Mouse (Mus musculus): ENCODE measurements around the gene Brd9. TPM values are rescaled to one million over a fixed set of nuclear protein-coding genes. Genes with fewer than 3 reads are reported as not detected.

Gene Brd9
- polyA plus RNA-seq (2014; fragmentation: Nextera tagmentation; extraction: Ambion mirVana), result 37.1 and 38.6 TPM in 2 replicates

DNA sequence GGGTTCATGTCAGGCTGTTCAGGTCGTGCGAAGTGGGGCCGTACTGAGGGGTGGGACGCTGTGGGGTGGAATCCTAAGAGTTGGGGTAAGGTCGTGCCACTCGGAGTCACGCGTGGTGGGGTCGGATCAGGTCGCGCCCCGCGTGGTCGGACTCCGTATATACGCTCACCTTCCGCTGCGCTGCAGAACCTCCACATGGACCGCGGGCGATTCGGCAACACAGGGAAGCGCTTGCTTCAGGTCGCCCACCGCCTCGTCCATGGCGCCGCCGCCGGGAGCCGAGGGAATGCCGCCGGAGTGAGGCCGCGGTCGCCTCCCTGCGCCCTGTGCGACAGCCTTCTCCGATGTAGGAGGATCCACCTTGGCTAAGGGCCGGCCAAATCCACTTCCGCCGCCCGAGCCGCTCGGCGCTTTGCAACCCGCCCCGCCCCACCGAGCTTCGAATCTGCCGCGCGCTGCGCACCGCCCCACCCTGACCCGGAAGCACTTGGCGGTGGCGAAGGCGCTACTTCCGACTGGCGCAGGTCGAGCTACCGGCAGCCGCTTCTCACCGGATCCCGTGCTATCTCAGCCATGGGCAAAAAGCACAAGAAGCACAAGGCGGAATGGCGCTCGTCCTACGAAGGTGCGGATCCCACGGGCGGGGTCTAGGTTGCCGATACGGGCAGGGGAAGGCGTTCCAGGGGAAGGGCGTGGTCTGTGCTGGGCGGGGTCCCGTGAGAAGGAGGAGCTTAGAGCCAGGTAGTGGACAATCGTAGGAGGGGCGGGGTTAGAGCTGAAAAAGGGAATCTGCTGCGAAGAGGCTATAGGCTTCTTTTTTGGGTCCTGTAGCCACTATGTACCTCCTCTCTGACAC lies at the start of gene Brd9, which contains the start of gene Trip13:
Brd9 (plus strand) TSS at position 491 of the 856 bp plus-strand sequence.
Trip13 (minus strand) TSS at position 464 of the 856 bp plus-strand sequence.
- ATAC-seq (ENCODE audit: insufficient number of reproducible peaks, insufficient read depth, low FRiP score, low read depth), result peak; percentile 93
- WGBS, result under 1% methylated on average over 82 of the region's 82 CpGs
- Histone ChIP-seq H3K9me3 (ENCODE audit: control insufficient read depth, low read length) (no peaks in the 10 kb centered on the region), H3K4me3 (ENCODE audit: control insufficient read depth in 1 of 2, insufficient read depth in 1 of 2, low read depth in 1 of 2, low read length in 2 of 2) (peak within 1 kb of the TSS; percentile 81 to 95), H3K27ac (replicated peaks in 1 of 2; ENCODE audit: control insufficient read depth in 1 of 2, insufficient read depth in 1 of 2, low read depth in 2 of 2, low read length in 2 of 2) (peak within 1 kb of the TSS; percentile 81 to 83), H3K36me3 (ENCODE audit: control insufficient read depth, insufficient read depth, low read length) (peaks cover 60% of the 10 kb centered on the region), H3K4me2 (ENCODE audit: low read length) (peak within 1 kb of the TSS; percentile 78), H3K9ac (ENCODE audit: low read length) (peak within 1 kb of the TSS; percentile 82), H3K4me1 (ENCODE audit: control insufficient read depth in 2 of 2, insufficient read depth in 2 of 2, low read length in 2 of 2) (peaks cover 3 to 14% of the 10 kb centered on the region in 2 experiments; a peak in 2 of 4 replicates), H3K27me3 (ENCODE audit: control insufficient read depth, insufficient read depth, low read length) (no peaks in the 10 kb centered on the region)

DNA sequence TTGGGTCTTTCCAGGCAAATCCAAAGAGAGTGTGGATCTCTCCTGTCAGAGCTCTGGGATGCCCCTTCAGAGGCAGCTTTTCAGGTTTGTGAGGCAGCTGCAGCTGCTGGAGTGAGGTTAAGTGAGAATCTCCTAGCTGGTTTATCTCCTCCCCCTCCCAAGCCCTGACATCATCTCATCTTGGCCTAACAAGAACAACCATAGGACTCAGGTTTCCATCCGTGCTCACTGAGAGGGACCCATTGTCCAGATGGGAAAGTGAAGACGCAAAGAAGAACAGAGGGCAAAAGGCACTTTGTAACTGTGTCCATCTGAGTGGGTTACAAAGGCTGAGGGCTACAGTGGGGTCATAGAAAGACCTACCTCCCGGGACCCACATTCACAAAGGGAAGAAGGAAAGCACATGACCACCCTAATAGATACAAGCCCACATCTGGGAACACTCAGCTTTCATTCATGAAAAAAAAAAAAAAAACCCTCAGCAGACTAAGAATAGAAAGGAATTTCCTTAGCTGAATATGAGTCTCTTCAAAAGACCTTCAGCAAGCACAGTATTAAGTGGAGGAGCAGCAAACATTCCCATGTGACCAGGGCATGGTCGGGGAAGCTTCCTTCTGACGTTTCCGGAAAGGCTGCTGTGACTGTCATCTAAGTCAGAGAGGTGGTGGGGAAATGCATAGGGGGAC lies 45.0 kb upstream of the Brd9 start:
- Histone ChIP-seq H3K4me3 (ENCODE audit: control insufficient read depth in 1 of 2, insufficient read depth in 1 of 2, low read depth in 1 of 2, low read length in 2 of 2) (no peak overlapping the region), H3K4me2 (ENCODE audit: low read length) (no peak overlapping the region), H3K36me3 (ENCODE audit: control insufficient read depth, insufficient read depth, low read length) (no peaks in the 10 kb centered on the region), H3K27me3 (ENCODE audit: control insufficient read depth, insufficient read depth, low read length) (no peaks in the 10 kb centered on the region), H3K4me1 (ENCODE audit: control insufficient read depth in 2 of 2, insufficient read depth in 2 of 2, low read length in 2 of 2) (peaks cover 4 to 10% of the 10 kb centered on the region in 2 experiments; a peak in 3 of 4 replicates), H3K27ac (replicated peaks in 1 of 2; ENCODE audit: control insufficient read depth in 1 of 2, insufficient read depth in 1 of 2, low read depth in 2 of 2, low read length in 2 of 2) (peak overlapping the region; percentile 2; a peak in 2 of 4 replicates), H3K9me3 (ENCODE audit: control insufficient read depth, low read length) (no peaks in the 10 kb centered on the region), H3K9ac (ENCODE audit: low read length) (no peak overlapping the region)
- 29% methylated on average over 6 of the region's 6 CpGs for WGBS
- ATAC-seq (ENCODE audit: insufficient number of reproducible peaks, insufficient read depth, low FRiP score, low read depth), result no peak

DNA sequence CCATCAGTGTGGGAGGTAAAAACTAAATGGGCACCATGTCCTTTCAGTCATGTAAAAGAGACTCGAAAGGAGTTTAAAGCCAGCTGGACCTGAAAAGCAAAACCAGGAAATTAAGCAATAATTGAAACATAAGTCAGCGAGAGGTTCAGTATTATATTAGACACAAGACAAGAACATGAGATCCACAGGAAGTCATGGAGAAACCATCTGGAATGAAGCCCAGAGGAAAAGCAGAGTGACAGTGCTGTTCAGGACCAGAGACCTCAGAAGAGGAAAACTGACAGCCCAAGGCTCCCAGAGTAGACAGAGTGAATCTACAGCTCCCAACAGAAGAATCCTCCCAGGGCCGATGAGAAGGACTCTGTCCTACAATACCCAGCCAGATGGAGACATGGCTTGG lies 40.0 kb upstream of the Brd9 start:
- Histone ChIP-seq H3K9me3 (ENCODE audit: control insufficient read depth, low read length) (no peaks in the 10 kb centered on the region), H3K4me2 (ENCODE audit: low read length) (no peak overlapping the region), H3K4me3 (ENCODE audit: control insufficient read depth in 1 of 2, insufficient read depth in 1 of 2, low read depth in 1 of 2, low read length in 2 of 2) (no peak overlapping the region), H3K36me3 (ENCODE audit: control insufficient read depth, insufficient read depth, low read length) (no peaks in the 10 kb centered on the region), H3K9ac (ENCODE audit: low read length) (no peak overlapping the region), H3K27ac (replicated peaks in 1 of 2; ENCODE audit: control insufficient read depth in 1 of 2, insufficient read depth in 1 of 2, low read depth in 2 of 2, low read length in 2 of 2) (no peak overlapping the region), H3K27me3 (ENCODE audit: control insufficient read depth, insufficient read depth, low read length) (no peaks in the 10 kb centered on the region), H3K4me1 (ENCODE audit: control insufficient read depth in 2 of 2, insufficient read depth in 2 of 2, low read length in 2 of 2) (peaks cover 2 to 3% of the 10 kb centered on the region in 2 experiments; a peak in 3 of 4 replicates)
- 63% methylated on average over 3 of the region's 3 CpGs for WGBS
- ATAC-seq (ENCODE audit: insufficient number of reproducible peaks, insufficient read depth, low FRiP score, low read depth), result no peak

DNA sequence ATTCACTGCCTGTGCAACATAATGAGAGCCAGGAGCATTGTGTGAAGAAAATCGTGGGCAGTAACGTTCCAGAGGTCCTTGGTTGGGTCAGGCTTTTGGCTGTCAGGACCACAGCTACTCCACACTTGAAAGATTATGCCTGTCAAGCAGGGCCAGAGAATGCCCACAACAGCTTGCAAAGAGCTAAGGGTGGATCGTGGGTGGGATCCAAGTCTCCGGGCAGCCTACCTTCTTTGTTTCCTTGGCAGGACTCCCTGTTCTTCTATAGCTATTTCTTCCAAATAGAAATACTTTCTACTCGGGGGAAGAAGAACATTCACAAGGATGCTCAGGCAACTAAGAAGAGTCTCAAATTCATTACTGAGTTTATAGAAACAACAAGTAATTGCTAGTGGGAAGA lies 30.5 kb upstream of the Brd9 start:
- no peak overlapping the region for H3K9ac ChIP-seq (ENCODE audit: low read length)
- no peak overlapping the region for H3K4me2 ChIP-seq (ENCODE audit: low read length)
- no peaks in the 10 kb centered on the region for H3K27me3 ChIP-seq (ENCODE audit: control insufficient read depth, insufficient read depth, low read length)
- 84% methylated on average over 5 of the region's 5 CpGs for WGBS
- H3K4me1 ChIP-seq (ENCODE audit: control insufficient read depth in 2 of 2, insufficient read depth in 2 of 2, low read length in 2 of 2), result no peaks in the 10 kb centered on the region
- ATAC-seq (ENCODE audit: insufficient number of reproducible peaks, insufficient read depth, low FRiP score, low read depth), result no peak
- H3K27ac ChIP-seq (replicated peaks in 1 of 2; ENCODE audit: control insufficient read depth in 1 of 2, insufficient read depth in 1 of 2, low read depth in 2 of 2, low read length in 2 of 2), result no peak overlapping the region
- no peaks in the 10 kb centered on the region for H3K9me3 ChIP-seq (ENCODE audit: control insufficient read depth, low read length)
- H3K4me3 ChIP-seq (ENCODE audit: control insufficient read depth in 1 of 2, insufficient read depth in 1 of 2, low read depth in 1 of 2, low read length in 2 of 2), result no peak overlapping the region
- peaks cover 11% of the 10 kb centered on the region for H3K36me3 ChIP-seq (ENCODE audit: control insufficient read depth, insufficient read depth, low read length)

DNA sequence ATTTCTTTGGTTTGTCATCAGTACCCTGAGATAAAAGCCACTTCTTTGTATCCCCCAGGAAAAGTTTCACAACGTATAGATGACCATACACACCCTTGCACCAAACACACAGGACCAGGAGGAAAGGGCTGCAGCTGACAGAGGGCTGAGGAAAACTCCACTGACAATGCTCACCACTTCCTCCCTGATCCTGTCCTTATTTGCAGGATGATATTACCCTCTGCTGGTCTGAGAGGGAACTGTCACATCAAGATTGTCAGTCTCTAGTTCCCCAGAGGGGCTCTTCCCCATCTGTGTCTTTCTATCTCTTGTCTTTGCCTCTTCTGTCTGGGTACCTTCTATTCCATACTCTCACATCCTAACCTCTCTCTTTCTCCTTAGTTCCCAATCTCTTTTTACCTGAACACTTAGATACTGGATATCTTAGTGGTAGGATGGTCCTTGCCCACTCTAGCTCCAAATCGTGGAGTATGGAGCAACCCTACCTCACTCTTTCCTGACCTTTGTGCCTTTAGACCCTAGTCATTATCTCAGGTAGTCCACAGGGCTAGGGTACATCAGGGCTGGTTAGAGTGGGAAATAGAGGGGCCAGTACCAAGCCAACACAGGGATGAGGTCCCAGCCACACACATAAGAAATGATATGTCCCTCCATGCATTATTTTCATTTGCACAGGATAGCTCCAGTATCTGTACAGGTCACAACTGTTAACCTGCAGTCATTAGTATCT lies 29.8 kb upstream of the Brd9 start:
- no peak overlapping the region for H3K27ac ChIP-seq (replicated peaks in 1 of 2; ENCODE audit: control insufficient read depth in 1 of 2, insufficient read depth in 1 of 2, low read depth in 2 of 2, low read length in 2 of 2)
- ATAC-seq (ENCODE audit: insufficient number of reproducible peaks, insufficient read depth, low FRiP score, low read depth), result no peak

DNA sequence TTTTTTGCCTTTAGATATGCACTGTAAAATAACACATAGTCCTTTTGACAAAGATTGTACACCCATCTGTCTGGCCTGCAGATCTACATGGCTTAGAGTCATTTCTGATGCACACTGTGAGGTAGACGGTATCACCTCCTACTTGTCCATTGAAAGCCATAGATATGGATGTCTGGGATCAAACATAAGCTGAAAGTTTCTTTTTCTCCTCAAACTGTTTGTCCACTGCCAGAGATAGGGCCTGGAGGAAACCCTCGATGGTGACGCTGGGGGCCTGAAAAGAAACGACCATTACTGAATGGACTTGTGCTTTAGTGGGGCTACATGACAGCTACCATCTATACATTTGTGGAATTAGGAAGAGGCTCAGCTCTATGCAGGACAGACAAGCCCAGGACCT lies 24.5 kb upstream of the Brd9 start:
- Histone ChIP-seq H3K4me3 (ENCODE audit: control insufficient read depth in 1 of 2, insufficient read depth in 1 of 2, low read depth in 1 of 2, low read length in 2 of 2) (no peak overlapping the region), H3K9ac (ENCODE audit: low read length) (no peak overlapping the region), H3K27me3 (ENCODE audit: control insufficient read depth, insufficient read depth, low read length) (no peaks in the 10 kb centered on the region), H3K4me1 (ENCODE audit: control insufficient read depth in 2 of 2, insufficient read depth in 2 of 2, low read length in 2 of 2) (no peaks in the 10 kb centered on the region), H3K36me3 (ENCODE audit: control insufficient read depth, insufficient read depth, low read length) (peaks cover 66% of the 10 kb centered on the region), H3K9me3 (ENCODE audit: control insufficient read depth, low read length) (no peaks in the 10 kb centered on the region), H3K27ac (replicated peaks in 1 of 2; ENCODE audit: control insufficient read depth in 1 of 2, insufficient read depth in 1 of 2, low read depth in 2 of 2, low read length in 2 of 2) (no peak overlapping the region), H3K4me2 (ENCODE audit: low read length) (no peak overlapping the region)
- no peak for ATAC-seq (ENCODE audit: insufficient number of reproducible peaks, insufficient read depth, low FRiP score, low read depth)
- WGBS, result 89% methylated on average over 4 of the region's 4 CpGs

More for the DNA sequence above, 29.8 kb upstream of the Brd9 start:
- Histone ChIP-seq H3K27me3 (ENCODE audit: control insufficient read depth, insufficient read depth, low read length) (no peaks in the 10 kb centered on the region), H3K9ac (ENCODE audit: low read length) (no peak overlapping the region), H3K36me3 (ENCODE audit: control insufficient read depth, insufficient read depth, low read length) (peaks cover 18% of the 10 kb centered on the region), H3K9me3 (ENCODE audit: control insufficient read depth, low read length) (no peaks in the 10 kb centered on the region), H3K4me1 (ENCODE audit: control insufficient read depth in 2 of 2, insufficient read depth in 2 of 2, low read length in 2 of 2) (no peaks in the 10 kb centered on the region), H3K4me2 (ENCODE audit: low read length) (no peak overlapping the region), H3K4me3 (ENCODE audit: control insufficient read depth in 1 of 2, insufficient read depth in 1 of 2, low read depth in 1 of 2, low read length in 2 of 2) (no peak overlapping the region)
- 66% methylated on average over 2 of the region's 2 CpGs for WGBS

DNA sequence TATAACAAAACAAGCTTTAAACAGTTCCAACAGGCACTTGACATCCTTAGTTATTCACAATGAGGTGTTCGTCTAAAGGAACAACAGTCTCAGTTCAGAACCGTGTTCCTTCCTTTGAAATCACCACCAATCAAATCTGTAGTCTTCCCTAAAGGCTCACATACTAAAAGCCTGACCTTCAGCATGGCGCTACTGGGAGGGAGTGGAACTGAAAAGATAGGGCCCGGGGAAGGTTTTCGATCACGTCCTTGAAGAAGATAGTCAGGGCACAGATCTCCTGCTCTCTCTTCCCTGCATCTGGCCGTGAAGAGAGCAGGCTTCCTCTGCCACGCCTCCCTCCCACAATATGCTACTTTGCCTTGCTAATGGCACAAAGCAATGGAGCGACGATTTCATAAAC lies 5.4 kb upstream of the Brd9 start:
- Histone ChIP-seq H3K9ac (ENCODE audit: low read length) (no peak overlapping the region), H3K27ac (replicated peaks in 1 of 2; ENCODE audit: control insufficient read depth in 1 of 2, insufficient read depth in 1 of 2, low read depth in 2 of 2, low read length in 2 of 2) (no peak overlapping the region), H3K27me3 (ENCODE audit: control insufficient read depth, insufficient read depth, low read length) (no peaks in the 10 kb centered on the region), H3K36me3 (ENCODE audit: control insufficient read depth, insufficient read depth, low read length) (peaks cover 72% of the 10 kb centered on the region), H3K4me3 (ENCODE audit: control insufficient read depth in 1 of 2, insufficient read depth in 1 of 2, low read depth in 1 of 2, low read length in 2 of 2) (no peak overlapping the region), H3K4me1 (ENCODE audit: control insufficient read depth in 2 of 2, insufficient read depth in 2 of 2, low read length in 2 of 2) (peaks cover 0 to 7% of the 10 kb centered on the region in 2 experiments; a peak in 1 of 4 replicates), H3K4me2 (ENCODE audit: low read length) (no peak overlapping the region), H3K9me3 (ENCODE audit: control insufficient read depth, low read length) (no peaks in the 10 kb centered on the region)
- ATAC-seq (ENCODE audit: insufficient number of reproducible peaks, insufficient read depth, low FRiP score, low read depth), result no peak
- 84% methylated on average over 10 of the region's 10 CpGs for WGBS
